Mouse (Mus musculus): ENCODE results near the gene Cox5a. TPM values are rescaled to one million over a fixed set of nuclear protein-coding genes. Genes with fewer than 3 reads are reported as not detected.

The Cox5a gene
- total and polyA plus RNA-seq, 3 experiments = 179 to 255 (median 229) TPM

DNA sequence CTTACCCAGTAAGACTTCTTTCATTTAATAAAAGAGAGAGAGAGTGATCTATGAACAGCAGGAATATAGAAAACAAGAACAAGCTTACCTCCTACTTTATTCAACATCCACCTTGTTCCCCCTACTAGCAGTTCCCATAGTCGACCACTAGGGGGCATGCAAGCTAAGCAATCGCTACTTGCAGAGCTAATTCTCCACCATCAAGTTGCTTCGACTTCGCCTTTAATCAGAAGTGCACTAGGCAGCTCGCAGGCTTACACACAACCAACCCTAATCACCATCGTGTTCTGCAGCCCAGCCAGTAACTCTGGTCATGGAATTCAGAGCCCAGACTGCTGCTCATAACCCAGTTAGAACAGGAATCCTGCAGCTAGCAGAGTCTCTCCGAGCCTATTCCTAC lies 35.3 kb upstream of the Cox5a start:
- dilution Hi-C loops (cut with MboI; ENCODE audit: extremely low pct_ligation_motif_present, extremely low pct_unique_long_range_greater_than_20kb, low sequenced_read_pairs) (no loop called here), in situ Hi-C loops (cut with MboI; ENCODE audit: low pct_ligation_motif_present, low pct_unique_long_range_greater_than_20kb, low sequenced_read_pairs) (no loop called here)
- Histone ChIP-seq H3K9ac (ENCODE audit: insufficient read depth, low read depth) (no peak overlapping the region), H3K4me3 (replicated peaks in 1 of 3; ENCODE audit: low read depth in 2 of 3, low read length in 2 of 3, poor library complexity in 1 of 3) (no peak overlapping the region), H3K27me3 (replicated peaks) (no peaks in the 10 kb centered on the region), H3K4me2 (ENCODE audit: insufficient read depth, low read depth, poor library complexity, severe bottlenecking) (no peak overlapping the region), H3K4me1 (ENCODE audit: control insufficient read depth in 1 of 2, insufficient read depth in 2 of 2) (no peaks in the 10 kb centered on the region), H3K27ac (ENCODE audit: insufficient read depth, low read depth) (no peak overlapping the region), H3K9me3 (replicated peaks; ENCODE audit: low read length) (peaks cover 4% of the 10 kb centered on the region), H3K36me3 (replicated peaks in 1 of 2; ENCODE audit: control insufficient read depth in 1 of 2, insufficient read depth in 1 of 2, low read length in 1 of 2) (no peaks in the 10 kb centered on the region), H3K79me2 (replicated peaks; ENCODE audit: control insufficient read depth, extremely low read depth, insufficient read depth, poor library complexity, severe bottlenecking) (no peaks in the 10 kb centered on the region)
- TF ChIP-seq RCOR1 (conservative IDR thresholded peaks at IDR 0.05; ENCODE audit: low read depth, low read length) = no peak
- TF ChIP-seq CTCF (conservative IDR thresholded peaks at IDR 0.05 in 1 of 2, IDR thresholded peaks at IDR 0.05 in 1 of 2; ENCODE audit: low read depth in 2 of 2, low read length in 2 of 2) = peak; percentile 94 to 99
- TF ChIP-seq IRF4 (IDR thresholded peaks at IDR 0.05; ENCODE audit: low read depth, low read length) = peak; percentile 22; the same call in 1 of the 2 replicates
- no peak for TF ChIP-seq UBTF (IDR thresholded peaks at IDR 0.05; ENCODE audit: low read depth, low read length)
- no peak for TF ChIP-seq JUND (conservative IDR thresholded peaks at IDR 0.05; ENCODE audit: low read depth, low read length)
- TF ChIP-seq SMC3 (IDR thresholded peaks at IDR 0.05; ENCODE audit: low read depth, low read length) = peak; percentile 87
- no peak for TF ChIP-seq KAT2A (IDR thresholded peaks at IDR 0.05; ENCODE audit: insufficient replicate concordance, low read length)
- peak; percentile 53 for TF ChIP-seq ZC3H11A (IDR thresholded peaks at IDR 0.05; ENCODE audit: low read depth, low read length)
- 0 out of 2 replicates have a peak, but pooled peaks have one; percentile 49 for TF ChIP-seq MYC (IDR thresholded peaks at IDR 0.05; ENCODE audit: low read depth, low read length)
- TF ChIP-seq BHLHE40 (IDR thresholded peaks at IDR 0.05; ENCODE audit: low read depth, low read length) = no peak
- TF ChIP-seq RAD21 (IDR thresholded peaks at IDR 0.05; ENCODE audit: low read depth, low read length) = peak; percentile 90
- no peak for TF ChIP-seq MEF2A (IDR thresholded peaks at IDR 0.05; ENCODE audit: borderline replicate concordance, low read depth, low read length)
- TF ChIP-seq ELF1 (IDR thresholded peaks at IDR 0.05; ENCODE audit: low read depth, low read length) = no peak
- DNase-seq (ENCODE audit: extremely low read depth) = peak; percentile 77

DNA sequence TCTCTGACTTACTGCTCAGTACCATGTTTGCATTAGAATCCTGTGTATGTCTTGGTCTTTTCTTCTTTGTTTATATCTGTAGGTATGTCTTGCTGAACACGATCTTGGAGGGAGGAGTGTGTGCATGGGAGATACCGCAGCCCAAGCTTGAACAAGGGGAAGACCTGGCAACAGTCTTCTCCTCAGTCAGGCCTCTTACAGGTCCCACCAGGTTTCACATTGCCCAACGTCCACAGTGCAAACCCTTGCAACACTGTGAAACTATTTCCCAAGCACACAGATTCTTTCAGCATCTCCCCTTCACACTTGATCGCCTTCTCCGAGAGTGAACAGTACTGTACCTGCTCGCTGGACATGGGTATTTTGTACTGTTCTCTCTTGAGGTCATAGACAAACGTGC lies 33.3 kb upstream of the Cox5a start:
- Histone ChIP-seq H3K36me3 (replicated peaks in 1 of 2; ENCODE audit: control insufficient read depth in 1 of 2, insufficient read depth in 1 of 2, low read length in 1 of 2) (no peaks in the 10 kb centered on the region), H3K4me2 (ENCODE audit: insufficient read depth, low read depth, poor library complexity, severe bottlenecking) (no peak overlapping the region), H3K27me3 (replicated peaks) (no peaks in the 10 kb centered on the region), H3K4me3 (replicated peaks in 1 of 3; ENCODE audit: low read depth in 2 of 3, low read length in 2 of 3, poor library complexity in 1 of 3) (no peak overlapping the region), H3K9me3 (replicated peaks; ENCODE audit: low read length) (peaks cover 12% of the 10 kb centered on the region), H3K27ac (ENCODE audit: insufficient read depth, low read depth) (no peak overlapping the region), H3K4me1 (ENCODE audit: control insufficient read depth in 1 of 2, insufficient read depth in 2 of 2) (no peaks in the 10 kb centered on the region), H3K79me2 (replicated peaks; ENCODE audit: control insufficient read depth, extremely low read depth, insufficient read depth, poor library complexity, severe bottlenecking) (no peaks in the 10 kb centered on the region), H3K9ac (ENCODE audit: insufficient read depth, low read depth) (no peak overlapping the region)
- DNase-seq (ENCODE audit: extremely low read depth) = no peak
- in situ Hi-C loops (cut with MboI; ENCODE audit: low pct_ligation_motif_present, low pct_unique_long_range_greater_than_20kb, low sequenced_read_pairs) (no loop called here), dilution Hi-C loops (cut with MboI; ENCODE audit: extremely low pct_ligation_motif_present, extremely low pct_unique_long_range_greater_than_20kb, low sequenced_read_pairs) (no loop called here)
- TF ChIP-seq ZKSCAN1 (IDR thresholded peaks at IDR 0.05; ENCODE audit: borderline replicate concordance, low read depth, low read length) (no peak), MAX (IDR thresholded peaks at IDR 0.05; ENCODE audit: low read length) (no peak), USF1 (IDR thresholded peaks at IDR 0.05; ENCODE audit: low read depth, low read length) (no peak), SMC3 (IDR thresholded peaks at IDR 0.05; ENCODE audit: low read depth, low read length) (no peak), CTCF (conservative IDR thresholded peaks at IDR 0.05 in 1 of 2, IDR thresholded peaks at IDR 0.05 in 1 of 2; ENCODE audit: low read depth in 2 of 2, low read length in 2 of 2) (no peak), TCF12 (IDR thresholded peaks at IDR 0.05; ENCODE audit: low read depth, low read length) (no peak), POLR2A (IDR thresholded peaks at IDR 0.05; ENCODE audit: low read depth, low read length) (no peak), KAT2A (IDR thresholded peaks at IDR 0.05; ENCODE audit: insufficient replicate concordance, low read length) (no peak), SIN3A (IDR thresholded peaks at IDR 0.05; ENCODE audit: low read length) (no peak), NRF1 (IDR thresholded peaks at IDR 0.05; ENCODE audit: low read depth, low read length) (no peak), ZC3H11A (IDR thresholded peaks at IDR 0.05; ENCODE audit: low read depth, low read length) (no peak), HCFC1 (IDR thresholded peaks at IDR 0.05; ENCODE audit: low read depth, low read length) (no peak), E2F4 (IDR thresholded peaks at IDR 0.05; ENCODE audit: insufficient replicate concordance, low read depth, low read length) (no peak), CHD2 (IDR thresholded peaks at IDR 0.05; ENCODE audit: low read length) (no peak), CHD1 (IDR thresholded peaks at IDR 0.05; ENCODE audit: low read depth, low read length) (no peak), ZNF384 (IDR thresholded peaks at IDR 0.05; ENCODE audit: low read depth, low read length) (no peak), BHLHE40 (IDR thresholded peaks at IDR 0.05; ENCODE audit: low read depth, low read length) (no peak), EP300 (IDR thresholded peaks at IDR 0.05; ENCODE audit: low read length) (no peak), MAFK (IDR thresholded peaks at IDR 0.05; ENCODE audit: insufficient replicate concordance, low read length) (no peak)
